In genomic region chr11:32159176-32159575, GRCm38 (mm10) we compare ENCODE assay signal across 20 mouse cellular contexts. TPM values are rescaled to one million over a fixed set of nuclear protein-coding genes. Genes with fewer than 3 reads are reported as not detected.
DNase-seq lines count a peak whose midpoint lies in the region; ATAC-seq lines count a peak whose summit lies in the region.
"Had no signal": no experiment of that assay in that cellular context is flagged by ENCODE, and none has a peak within 500 bp of the region (broad histone marks: within the 10 kb centered on the region; RNA-seq: fewer than 3 reads in every experiment).

No protein-coding gene starts in this region.

- H3K27me3 ChIP-seq in forebrain, embryonic 11.5 days (ENCODE audit: control insufficient read depth, insufficient read depth, low read length) = peaks cover 2% of the 10 kb centered on the region; the same call in 1 of the 2 replicates
- no peaks in the 10 kb centered on the region for H3K27me3 ChIP-seq in forebrain, embryonic 14.5 days (replicated peaks; ENCODE audit: control insufficient read depth, insufficient read depth, low read length)
- no peaks in the 10 kb centered on the region for H3K27me3 ChIP-seq in hindbrain, embryonic 14.5 days (ENCODE audit: control insufficient read depth, insufficient read depth, low read length)
- H3K27me3 ChIP-seq in midbrain, embryonic 15.5 days (replicated peaks) = no peaks in the 10 kb centered on the region

- peak; percentile 33 for DNase-seq in forebrain, embryonic 11.5 days (ENCODE audit: low spot score)
- peak; percentile 28 for DNase-seq in forebrain, embryonic 14.5 days (ENCODE audit: low spot score)
- no peak for DNase-seq in hindbrain, embryonic 14.5 days (ENCODE audit: low spot score)
- no peak for DNase-seq in natural killer cell, adult 2 months (ENCODE audit: low spot score in 2 of 2)
- no peak for DNase-seq in cerebellum, adult 8-10 months
- DNase-seq in right cerebral cortex, postnatal 10 days (ENCODE audit: low spot score in 2 of 2) = no peak
- DNase-seq: cerebellum, adult 9-11 months; gastrocnemius, adult 2 months; heart, postnatal 10 days; lung, postnatal 10 days; spleen, adult 18-20 months; thymus, adult 18-20 months had no signal

- no peak overlapping the region for H3K4me2 ChIP-seq in forebrain, embryonic 11.5 days (ENCODE audit: low read depth, low read length, severe bottlenecking)
- no peak overlapping the region for H3K4me2 ChIP-seq in forebrain, embryonic 14.5 days (ENCODE audit: low read length)
- H3K4me2 ChIP-seq in hindbrain, embryonic 14.5 days (replicated peaks) = no peak overlapping the region
- no peak overlapping the region for H3K4me2 ChIP-seq in midbrain, embryonic 15.5 days
- H3K4me2 ChIP-seq: embryonic facial prominence, embryonic 15.5 days; kidney, embryonic 15.5 days; limb, embryonic 15.5 days had no signal

- no peaks in the 10 kb centered on the region for H3K9me3 ChIP-seq in forebrain, embryonic 11.5 days (ENCODE audit: control insufficient read depth, low read length)
- no peaks in the 10 kb centered on the region for H3K9me3 ChIP-seq in forebrain, embryonic 14.5 days (replicated peaks; ENCODE audit: control insufficient read depth, low read length)
- H3K9me3 ChIP-seq in hindbrain, embryonic 14.5 days (ENCODE audit: control insufficient read depth, low read length) = no peaks in the 10 kb centered on the region
- H3K9me3 ChIP-seq in midbrain, embryonic 15.5 days = no peaks in the 10 kb centered on the region
- H3K9me3 ChIP-seq: embryonic facial prominence, embryonic 15.5 days; kidney, embryonic 15.5 days; limb, embryonic 15.5 days had no signal

- no peak for ATAC-seq in forebrain, embryonic 11.5 days (replicated peaks; ENCODE audit: low FRiP score)
- no peak for ATAC-seq in forebrain, embryonic 14.5 days
- ATAC-seq in hindbrain, embryonic 14.5 days (ENCODE audit: low FRiP score) = no peak
- no peak for ATAC-seq in midbrain, embryonic 15.5 days (replicated peaks)

- 95% methylated on average over 3 of the region's 3 CpGs for WGBS in forebrain, embryonic 11.5 days
- whole genome bisulfite sequencing in forebrain, embryonic 14.5 days = 94% methylated on average over 3 of the region's 3 CpGs
- WGBS in hindbrain, embryonic 14.5 days = 81% methylated on average over 3 of the region's 3 CpGs
- WGBS in midbrain, embryonic 15.5 days = 84% methylated on average over 3 of the region's 3 CpGs

- no peak overlapping the region for H3K9ac ChIP-seq in forebrain, embryonic 11.5 days (ENCODE audit: low read length)
- no peak overlapping the region for H3K9ac ChIP-seq in forebrain, embryonic 14.5 days (ENCODE audit: low read length)
- H3K9ac ChIP-seq in hindbrain, embryonic 14.5 days = no peak overlapping the region
- no peak overlapping the region for H3K9ac ChIP-seq in midbrain, embryonic 15.5 days
- H3K9ac ChIP-seq: embryonic facial prominence, embryonic 15.5 days; kidney, embryonic 15.5 days; limb, embryonic 15.5 days had no signal

- H3K4me1 ChIP-seq in forebrain, embryonic 11.5 days (replicated peaks; ENCODE audit: control insufficient read depth, insufficient read depth, low read length) = peaks cover 10% of the 10 kb centered on the region; the same call in 1 of the 2 replicates
- peaks cover 43% of the 10 kb centered on the region for H3K4me1 ChIP-seq in forebrain, embryonic 14.5 days (ENCODE audit: control insufficient read depth, insufficient read depth, low read length)
- peaks cover 41% of the 10 kb centered on the region for H3K4me1 ChIP-seq in hindbrain, embryonic 14.5 days (replicated peaks; ENCODE audit: control insufficient read depth, insufficient read depth, low read length)
- peaks cover 42% of the 10 kb centered on the region for H3K4me1 ChIP-seq in midbrain, embryonic 15.5 days

- no peak overlapping the region for H3K4me3 ChIP-seq in forebrain, embryonic 11.5 days (ENCODE audit: low read depth, low read length)
- no peak overlapping the region for H3K4me3 ChIP-seq in forebrain, embryonic 14.5 days (ENCODE audit: low read depth, low read length)
- H3K4me3 ChIP-seq in hindbrain, embryonic 14.5 days (replicated peaks; ENCODE audit: low read length) = no peak overlapping the region
- H3K4me3 ChIP-seq in midbrain, embryonic 15.5 days = no peak overlapping the region
- H3K4me3 ChIP-seq: embryonic facial prominence, embryonic 15.5 days; gastrocnemius, adult 2 months; kidney, embryonic 15.5 days; layer of hippocampus, adult 2 months; limb, embryonic 15.5 days; myocyte had no signal

- H3K36me3 ChIP-seq in forebrain, embryonic 11.5 days (ENCODE audit: control insufficient read depth, insufficient read depth, low read length) = no peaks in the 10 kb centered on the region
- H3K36me3 ChIP-seq in forebrain, embryonic 14.5 days (ENCODE audit: control insufficient read depth, insufficient read depth, low read length) = no peaks in the 10 kb centered on the region
- H3K36me3 ChIP-seq in hindbrain, embryonic 14.5 days (replicated peaks; ENCODE audit: control insufficient read depth, insufficient read depth) = no peaks in the 10 kb centered on the region
- no peaks in the 10 kb centered on the region for H3K36me3 ChIP-seq in midbrain, embryonic 15.5 days (replicated peaks)
- H3K36me3 ChIP-seq: embryonic facial prominence, embryonic 15.5 days; kidney, embryonic 15.5 days; limb, embryonic 15.5 days had no signal

- H3K27ac ChIP-seq in forebrain, embryonic 11.5 days (ENCODE audit: low read depth, low read length) = no peak overlapping the region; the same call in 1 of the 2 replicates
- peak overlapping the region; percentile 96 for H3K27ac ChIP-seq in forebrain, embryonic 14.5 days (ENCODE audit: low read depth, low read length)
- peak overlapping the region; percentile 92 for H3K27ac ChIP-seq in hindbrain, embryonic 14.5 days
- H3K27ac ChIP-seq in midbrain, embryonic 15.5 days = peak overlapping the region; percentile 81
- H3K27ac ChIP-seq: embryonic facial prominence, embryonic 15.5 days; gastrocnemius, adult 2 months; kidney, embryonic 15.5 days; limb, embryonic 15.5 days had no signal

RNA-seq across cellular contexts. Expression of gene Il9r, which starts 40.9 kb away (rescaled TPM):
- polyA plus RNA-seq in forebrain, embryonic 11.5 days (2014; fragmentation: Nextera tagmentation; extraction: Ambion mirVana) = not detected in 2 replicates
- polyA plus RNA-seq in forebrain, embryonic 14.5 days (2014; fragmentation: Nextera tagmentation; extraction: Ambion mirVana) = not detected in 2 replicates
- not detected in 2 replicates for polyA plus RNA-seq in hindbrain, embryonic 14.5 days (2014; fragmentation: Nextera tagmentation; extraction: Ambion mirVana)
- not detected in 2 replicates for polyA plus RNA-seq in midbrain, embryonic 15.5 days (2015; fragmentation: Nextera tagmentation; extraction: Ambion mirVana)
- polyA plus RNA-seq: intestine, embryonic 14.5 days; kidney, embryonic 15.5 days; liver, embryonic 16.5 days had no signal

RNA-seq across cellular contexts. Expression of gene Snrnp25, which starts 46.0 kb away (rescaled TPM):
- 86.2 and 92.7 TPM in 2 replicates for polyA plus RNA-seq in forebrain, embryonic 11.5 days (2014; fragmentation: Nextera tagmentation; extraction: Ambion mirVana)
- 59.8 and 67.0 TPM in 2 replicates for polyA plus RNA-seq in forebrain, embryonic 14.5 days (2014; fragmentation: Nextera tagmentation; extraction: Ambion mirVana)
- 48.6 and 49.9 TPM in 2 replicates for polyA plus RNA-seq in hindbrain, embryonic 14.5 days (2014; fragmentation: Nextera tagmentation; extraction: Ambion mirVana)
- polyA plus RNA-seq in midbrain, embryonic 15.5 days (2015; fragmentation: Nextera tagmentation; extraction: Ambion mirVana) = 40.4 and 48.3 TPM in 2 replicates

Comparison
In these comparisons a context has a peak if more than half of its experiments do, and no peak if none do; other contexts are left out.
1. DNase-seq: peak in forebrain, embryonic 11.5 days (single experiment) and forebrain, embryonic 14.5 days (single experiment); none in hindbrain, embryonic 14.5 days (single experiment), natural killer cell, adult 2 months (0 of 2), cerebellum, adult 8-10 months (single experiment) and right cerebral cortex, postnatal 10 days (0 of 2).